Mouse (Mus musculus) hindbrain, embryonic 15.5 days (tissue): ENCODE measurements around the gene Mia. TPM values are rescaled to one million over a fixed set of nuclear protein-coding genes. Genes with fewer than 3 reads are reported as not detected.

Experiments used
- ATAC-seq: fragments of 200-750 bp; cut with Nextera tagmentation; 2 replicates; pipeline ENCODE4 v1.8.0; 2017; ENCODE audit warnings: low read depth, moderate number of reproducible peaks, moderate TSS enrichment; ENCODE audit not compliant: low FRiP score
- H3K27ac ChIP-seq: fragments of 300-500 bp; sonication (generic); replicated peaks from 2 replicates; pipeline ENCODE4 v1.5.1; 2015; ENCODE audit warnings: mild to moderate bottlenecking, inconsistent platforms
- H3K27me3 ChIP-seq: fragments of 300-500 bp; sonication (generic); 2 replicates; pipeline ENCODE4 v1.6.1; 2015; ENCODE audit warnings: control low read depth, inconsistent platforms
- H3K36me3 ChIP-seq: fragments of 300-500 bp; sonication (generic); 2 replicates; pipeline ENCODE4 v1.6.1; 2015; ENCODE audit warnings: control low read depth, inconsistent platforms
- H3K4me1 ChIP-seq: fragments of 300-500 bp; sonication (generic); replicated peaks from 2 replicates; pipeline ENCODE4 v1.6.1; 2015; ENCODE audit warnings: control low read depth, inconsistent platforms
- H3K4me2 ChIP-seq: fragments of 300-500 bp; sonication (generic); 2 replicates; pipeline ENCODE4 v1.6.1; 2015; ENCODE audit warnings: moderate library complexity, mild to moderate bottlenecking, inconsistent platforms
- H3K4me3 ChIP-seq: fragments of 300-500 bp; sonication (generic); 2 replicates; pipeline ENCODE4 v1.5.1; 2015; ENCODE audit warnings: mild to moderate bottlenecking, inconsistent platforms
- H3K9ac ChIP-seq: fragments of 300-500 bp; sonication (generic); 2 replicates; pipeline ENCODE4 v1.6.1; 2015; ENCODE audit warnings: inconsistent platforms
- H3K9me3 ChIP-seq: fragments of 300-500 bp; sonication (generic); 2 replicates; pipeline ENCODE4 v1.6.1; 2016; ENCODE audit warnings: control low read depth, inconsistent platforms
- WGBS: fragments of 180-500 bp; shearing (Covaris S2); methylation state at CpG from one replicate; pipeline ENCODE4 v1.1.7; 2015; 5-methylcytosine and 5-hydroxymethylcytosine counted together
- microRNA counts: library from miRNA; unstranded; fragments of <30 nt; microRNA quantifications from one replicate; lab custom pipeline; 2016
- microRNA-seq: library from miRNA; unstranded; fragments of <30 nt; microRNA quantifications from one replicate; pipeline ENCODE4, GENCODE M21; 2016
- polyA plus RNA-seq: library from polyadenylated mRNA; unstranded; fragments of >200 nt; fragmentation: Nextera tagmentation; extraction: Ambion mirVana; gene quantifications from 2 replicates; pipeline ENCODE4 v1.2.1, GENCODE M21; 2015

Gene Mia
- polyA plus RNA-seq, 1 experiment from 2014 or later = 26.6 TPM

- 77% methylated on average over 10 of the region's 10 CpGs for WGBS
These were observed 27.7 kb downstream of the Mia start, which contains the start of gene Cyp2t4 for GRCm38 (mm10) chr7:27153205-27153764. Cyp2t4 (plus strand) TSS chr7:27153714.

GRCm38 (mm10) chr7:27136410-27136996 lies 44.5 kb downstream of the Mia start:
- H3K36me3 ChIP-seq = no peaks in the 10 kb centered on the region
- no peaks in the 10 kb centered on the region for H3K27me3 ChIP-seq
- no peaks in the 10 kb centered on the region for H3K4me1 ChIP-seq
- H3K9ac ChIP-seq = no peak overlapping the region
- no peak for ATAC-seq
- H3K4me2 ChIP-seq = no peak overlapping the region
- WGBS = 69% methylated on average over 8 of the region's 8 CpGs
- H3K4me3 ChIP-seq = no peak overlapping the region
- H3K9me3 ChIP-seq = no peaks in the 10 kb centered on the region; the same call in 1 of the 2 replicates
- H3K27ac ChIP-seq = no peak overlapping the region

More at GRCm38 (mm10) chr7:27153205-27153764, 27.7 kb downstream of the Mia start, which contains the start of gene Cyp2t4:
- Histone ChIP-seq H3K4me2 (no peak within 1 kb of the TSS), H3K4me1 (no peaks in the 10 kb centered on the region), H3K27ac (no peak within 1 kb of the TSS), H3K9ac (no peak within 1 kb of the TSS), H3K36me3 (peaks cover 12% of the 10 kb centered on the region), H3K27me3 (no peaks in the 10 kb centered on the region), H3K4me3 (no peak within 1 kb of the TSS), H3K9me3 (no peaks in the 10 kb centered on the region)
- peak; percentile 44; the same call in 1 of the 2 replicates for ATAC-seq

GRCm38 (mm10) chr7:27133757-27134156 lies 47.2 kb downstream of the Mia start:
- Histone ChIP-seq H3K27me3 (no peaks in the 10 kb centered on the region), H3K4me3 (no peak overlapping the region), H3K4me1 (no peaks in the 10 kb centered on the region), H3K27ac (no peak overlapping the region), H3K9me3 (no peaks in the 10 kb centered on the region), H3K9ac (no peak overlapping the region), H3K4me2 (no peak overlapping the region), H3K36me3 (no peaks in the 10 kb centered on the region)
- no peak for ATAC-seq
- WGBS = 88% methylated on average over 4 of the region's 4 CpGs

- no peak overlapping the region for H3K4me3 ChIP-seq
- no peak overlapping the region for H3K27ac ChIP-seq
- no peaks in the 10 kb centered on the region for H3K4me1 ChIP-seq
- 69% methylated on average over 12 of the region's 12 CpGs for WGBS
- H3K27me3 ChIP-seq = no peaks in the 10 kb centered on the region
- H3K9ac ChIP-seq = no peak overlapping the region
- ATAC-seq = no peak
- H3K9me3 ChIP-seq = no peaks in the 10 kb centered on the region
- no peak overlapping the region for H3K4me2 ChIP-seq
- no peaks in the 10 kb centered on the region for H3K36me3 ChIP-seq
These were observed 47.8 kb downstream of the Mia start for GRCm38 (mm10) chr7:27133156-27133555.

- Histone ChIP-seq H3K4me1 (no peaks in the 10 kb centered on the region), H3K4me2 (no peak overlapping the region), H3K36me3 (no peaks in the 10 kb centered on the region), H3K9ac (no peak overlapping the region), H3K27ac (no peak overlapping the region), H3K27me3 (no peaks in the 10 kb centered on the region), H3K9me3 (no peaks in the 10 kb centered on the region), H3K4me3 (no peak overlapping the region)
- 17% methylated on average over 10 of the region's 10 CpGs for WGBS
- ATAC-seq = no peak
These were observed 48.4 kb downstream of the Mia start for GRCm38 (mm10) chr7:27132588-27132987.

GRCm38 (mm10) chr7:27131387-27131786 lies 49.6 kb downstream of the Mia start:
- H3K9ac ChIP-seq = no peak overlapping the region

GRCm38 (mm10) chr7:27130521-27131370 lies 50.2 kb downstream of the Mia start:
- 90% methylated on average over 22 of the region's 22 CpGs for WGBS
- Histone ChIP-seq H3K4me3 (no peak overlapping the region), H3K36me3 (no peaks in the 10 kb centered on the region), H3K4me2 (no peak overlapping the region), H3K9ac (no peak overlapping the region), H3K27ac (no peak overlapping the region), H3K9me3 (no peaks in the 10 kb centered on the region), H3K4me1 (no peaks in the 10 kb centered on the region), H3K27me3 (no peaks in the 10 kb centered on the region)
- ATAC-seq = no peak

More at GRCm38 (mm10) chr7:27131387-27131786, 49.6 kb downstream of the Mia start:
- H3K4me2 ChIP-seq = no peak overlapping the region
- H3K27me3 ChIP-seq = no peaks in the 10 kb centered on the region
- H3K36me3 ChIP-seq = no peaks in the 10 kb centered on the region
- no peaks in the 10 kb centered on the region for H3K9me3 ChIP-seq
- H3K4me1 ChIP-seq = no peaks in the 10 kb centered on the region
- no peak overlapping the region for H3K4me3 ChIP-seq
- 69% methylated on average over 2 of the region's 2 CpGs for WGBS
- no peak for ATAC-seq
- no peak overlapping the region for H3K27ac ChIP-seq

GRCm38 (mm10) chr7:27129811-27130210 lies 51.1 kb downstream of the Mia start:
- 91% methylated on average over 12 of the region's 12 CpGs for WGBS
- Histone ChIP-seq H3K4me3 (no peak overlapping the region), H3K4me2 (no peak overlapping the region), H3K9me3 (no peaks in the 10 kb centered on the region), H3K36me3 (no peaks in the 10 kb centered on the region), H3K4me1 (no peaks in the 10 kb centered on the region), H3K27me3 (no peaks in the 10 kb centered on the region), H3K27ac (no peak overlapping the region), H3K9ac (no peak overlapping the region)
- no peak for ATAC-seq

MicroRNA genes within 50 kb of the gene (microRNA counts, 519-probe panel; counts per million panel counts)
- not detected for microRNA mmu-miR-1191 (lab: Ali Mortazavi, UCI)

Small RNA genes lying within 50 kb of the gene (microRNA-seq; reads per million reads assigned to microRNA genes)
- gene Mir1191 (1.5 reads per million), gene Mir3101 (0.65 reads per million)

Other genes starting within 250 kb of the Mia start
- not detected in 2 replicates for gene Cyp2a22, start 241.8 kb downstream of the Mia start, polyA plus RNA-seq
- not detected in 2 replicates for gene Cyp2a12, start 152.1 kb downstream of the Mia start, polyA plus RNA-seq
- not detected in 2 replicates for gene Cyp2f2, start 61.2 kb downstream of the Mia start, polyA plus RNA-seq
- 0.14 and 0.29 TPM in 2 replicates for gene Cyp2t4, start 27.4 kb downstream of the Mia start, polyA plus RNA-seq
- 96.4 and 107 TPM in 2 replicates for gene Egln2, start 14.4 kb downstream of the Mia start, polyA plus RNA-seq
- gene Rab4b, start 2.3 kb downstream of the Mia start, polyA plus RNA-seq = 102 and 111 TPM in 2 replicates
- gene Gm21983, start 71 bp downstream of the Mia start, polyA plus RNA-seq = 0.39 and 1.1 TPM in 2 replicates
- gene BC024978, start 14.6 kb upstream of the Mia start, polyA plus RNA-seq = 3.8 and 4.0 TPM in 2 replicates
- 192 and 194 TPM in 2 replicates for gene Snrpa, start 15.1 kb upstream of the Mia start, polyA plus RNA-seq
- gene Itpkc, start 47.5 kb upstream of the Mia start, polyA plus RNA-seq = 7.5 and 8.2 TPM in 2 replicates
- gene Coq8b, start 51.9 kb upstream of the Mia start, polyA plus RNA-seq = 20.6 and 23.2 TPM in 2 replicates
- gene Numbl, start 77.3 kb upstream of the Mia start, polyA plus RNA-seq = 57.8 and 67.5 TPM in 2 replicates
- gene Ltbp4, start 156.5 kb upstream of the Mia start, polyA plus RNA-seq = 12.9 and 13.9 TPM in 2 replicates
- gene Shkbp1, start 174.9 kb upstream of the Mia start, polyA plus RNA-seq = 42.8 and 46.6 TPM in 2 replicates
- not detected in 2 replicates for gene Gm20479, start 176.3 kb upstream of the Mia start, polyA plus RNA-seq